Mouse (Mus musculus) forebrain, embryonic 10.5 days (tissue): ENCODE measurements around the gene 9630041A04Rik. TPM values are rescaled to one million over a fixed set of nuclear protein-coding genes. Genes with fewer than 3 reads are reported as not detected.

Experiments used
- DNase-seq: peaks from one replicate; pipeline ENCODE4 v3.0.0-alpha.2; 2017; ENCODE audit warnings: low spot score; ENCODE audit errors: extremely low spot score
- H3K27ac ChIP-seq: fragments of 300-500 bp; sonication (generic); 2 replicates; pipeline ENCODE4 v1.5.1; 2016; ENCODE audit warnings: mild to moderate bottlenecking
- H3K27me3 ChIP-seq: fragments of 300-500 bp; sonication (generic); 2 replicates; pipeline ENCODE4 v1.6.1; 2016; ENCODE audit warnings: mild to moderate bottlenecking; ENCODE audit not compliant: poor library complexity, severe bottlenecking
- H3K36me3 ChIP-seq: fragments of 300-500 bp; sonication (generic); replicated peaks from 2 replicates; pipeline ENCODE4 v1.6.1; 2016; ENCODE audit warnings: mild to moderate bottlenecking, moderate library complexity
- H3K4me1 ChIP-seq: fragments of 300-500 bp; sonication (generic); 2 replicates; pipeline ENCODE4 v1.6.1; 2016
- H3K4me3 ChIP-seq: fragments of 300-500 bp; sonication (generic); 2 replicates; pipeline ENCODE4 v1.5.1; 2016; ENCODE audit warnings: mild to moderate bottlenecking, moderate library complexity
- H3K9me3 ChIP-seq: fragments of 300-500 bp; sonication (generic); 2 replicates; pipeline ENCODE4 v1.6.1; 2016; ENCODE audit warnings: mild to moderate bottlenecking, moderate library complexity
- WGBS: fragments of 180-500 bp; shearing (Covaris S2); methylation state at CpG from one replicate; pipeline ENCODE4 v1.1.7; 2016; 5-methylcytosine and 5-hydroxymethylcytosine counted together
- polyA plus RNA-seq: library from polyadenylated mRNA; unstranded; fragments of >200 nt; fragmentation: Nextera tagmentation; extraction: Ambion mirVana; gene quantifications from 2 replicates; pipeline ENCODE4 v1.2.1, GENCODE M21; 2016

The 9630041A04Rik gene
- polyA plus RNA-seq, 1 experiment from 2014 or later: not detected

DNA sequence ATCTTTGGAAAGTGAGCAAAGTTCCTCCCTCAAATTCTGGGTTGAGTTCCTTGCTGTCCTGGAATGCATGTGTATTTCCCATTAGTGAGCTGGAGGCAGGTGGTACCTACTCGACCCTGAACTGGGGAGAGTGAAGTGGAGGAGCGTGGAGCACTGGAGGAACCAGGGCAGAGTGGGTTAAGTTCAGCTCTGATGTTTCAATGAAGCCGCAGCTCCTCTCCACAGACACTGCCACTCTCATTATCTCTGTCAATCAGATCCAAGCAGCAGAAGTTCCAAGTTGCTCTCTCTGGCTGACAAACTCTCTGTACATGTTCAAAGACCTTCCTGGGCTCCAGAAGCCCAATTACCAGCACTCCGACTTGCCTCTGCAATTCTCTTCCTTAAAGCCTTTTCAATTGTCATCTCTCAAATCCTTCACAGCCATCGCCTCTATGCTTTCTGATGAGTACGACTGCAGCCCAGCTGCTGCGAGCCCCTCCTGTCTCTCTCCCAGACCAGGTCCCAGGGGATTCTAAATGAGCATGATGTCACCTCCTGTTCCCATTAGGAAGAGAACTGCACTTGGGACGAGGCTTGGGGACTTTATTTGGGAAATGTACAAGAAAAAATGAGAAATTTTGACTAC lies 72.4 kb downstream of the 9630041A04Rik start:
- no peaks in the 10 kb centered on the region for H3K9me3 ChIP-seq
- H3K4me3 ChIP-seq: no peak overlapping the region
- H3K27ac ChIP-seq: no peak overlapping the region
- WGBS: 73% methylated on average over 8 of the region's 8 CpGs
- no peaks in the 10 kb centered on the region for H3K27me3 ChIP-seq
- H3K36me3 ChIP-seq: no peaks in the 10 kb centered on the region
- 0 out of 2 replicates have a peak, but pooled peaks cover 8% of the 10 kb centered on the region for H3K4me1 ChIP-seq
- DNase-seq: no peak

DNA sequence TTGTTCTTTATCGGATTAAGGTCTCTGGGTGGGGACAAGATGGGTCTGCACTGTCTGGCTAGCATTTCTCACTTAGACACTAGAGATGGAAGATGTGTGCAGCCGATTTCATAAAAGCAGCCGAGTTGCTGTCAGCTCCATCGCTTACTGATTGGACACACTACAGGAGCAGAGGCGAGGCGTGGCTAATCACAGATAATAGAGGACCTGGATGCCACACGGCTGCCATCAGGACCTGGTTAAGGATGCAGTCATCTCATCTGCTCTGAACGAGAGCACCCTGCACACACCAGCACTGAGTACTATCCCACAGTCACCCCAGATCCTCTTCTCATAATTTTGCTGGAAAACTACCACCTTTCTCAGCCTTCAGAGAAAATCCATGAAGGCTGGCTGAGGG lies 73.2 kb downstream of the 9630041A04Rik start:
- Histone ChIP-seq H3K4me3 (no peak overlapping the region), H3K9me3 (no peaks in the 10 kb centered on the region), H3K27me3 (no peaks in the 10 kb centered on the region), H3K4me1 (0 out of 2 replicates have a peak, but pooled peaks cover 8% of the 10 kb centered on the region), H3K36me3 (no peaks in the 10 kb centered on the region), H3K27ac (no peak overlapping the region)
- WGBS: 83% methylated on average over 8 of the region's 8 CpGs
- DNase-seq: no peak

GRCm38 (mm10) chr9:101938066-101938465 lies 76.4 kb downstream of the 9630041A04Rik start:
- no peaks in the 10 kb centered on the region for H3K36me3 ChIP-seq
- no peak overlapping the region for H3K27ac ChIP-seq
- DNase-seq: no peak
- H3K27me3 ChIP-seq: no peaks in the 10 kb centered on the region
- 0 out of 2 replicates have a peak, but pooled peaks cover 8% of the 10 kb centered on the region for H3K4me1 ChIP-seq
- no peak overlapping the region for H3K4me3 ChIP-seq
- 90% methylated on average over 4 of the region's 4 CpGs for WGBS
- H3K9me3 ChIP-seq: no peaks in the 10 kb centered on the region

DNA sequence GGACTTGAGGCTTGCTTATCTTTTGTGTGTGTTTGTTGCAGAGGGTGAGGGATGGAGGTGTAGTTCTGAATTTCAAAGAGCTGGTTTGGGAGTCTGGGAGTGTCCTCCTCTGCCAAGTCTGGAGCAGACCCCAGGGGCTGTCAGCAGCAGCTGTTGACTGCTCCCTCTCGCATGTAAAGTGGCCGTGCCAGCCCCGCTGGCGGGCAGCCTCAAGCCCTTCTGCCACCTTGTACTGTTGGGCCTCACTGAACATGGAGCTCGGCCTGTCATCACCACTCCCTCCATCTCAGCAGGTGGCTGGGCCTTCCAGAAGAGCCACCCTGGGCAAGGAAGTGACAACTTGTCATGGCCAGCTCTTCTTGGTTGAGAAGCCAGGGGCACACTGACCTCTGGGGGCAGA lies 77.4 kb downstream of the 9630041A04Rik start:
- H3K4me3 ChIP-seq: no peak overlapping the region
- no peak overlapping the region for H3K27ac ChIP-seq
- 90% methylated on average over 5 of the region's 5 CpGs for whole genome bisulfite sequencing
- H3K4me1 ChIP-seq: 0 out of 2 replicates have a peak, but pooled peaks cover 8% of the 10 kb centered on the region
- H3K36me3 ChIP-seq: no peaks in the 10 kb centered on the region
- no peak for DNase-seq
- H3K9me3 ChIP-seq: no peaks in the 10 kb centered on the region
- H3K27me3 ChIP-seq: no peaks in the 10 kb centered on the region

GRCm38 (mm10) chr9:101940182-101940581 lies 78.5 kb downstream of the 9630041A04Rik start:
- no peak overlapping the region for H3K4me3 ChIP-seq
- no peak for DNase-seq
- no peaks in the 10 kb centered on the region for H3K36me3 ChIP-seq
- H3K27ac ChIP-seq: no peak overlapping the region
- 85% methylated on average over 3 of the region's 3 CpGs for WGBS
- no peaks in the 10 kb centered on the region for H3K4me1 ChIP-seq
- H3K9me3 ChIP-seq: no peaks in the 10 kb centered on the region
- no peaks in the 10 kb centered on the region for H3K27me3 ChIP-seq

GRCm38 (mm10) chr9:101942058-101942669 lies 80.5 kb downstream of the 9630041A04Rik start:
- no peak overlapping the region for H3K4me3 ChIP-seq
- WGBS: 91% methylated on average over 9 of the region's 9 CpGs
- H3K36me3 ChIP-seq: no peaks in the 10 kb centered on the region
- DNase-seq: no peak
- H3K27me3 ChIP-seq: no peaks in the 10 kb centered on the region
- H3K9me3 ChIP-seq: no peaks in the 10 kb centered on the region
- H3K27ac ChIP-seq: no peak overlapping the region
- no peaks in the 10 kb centered on the region for H3K4me1 ChIP-seq

DNA sequence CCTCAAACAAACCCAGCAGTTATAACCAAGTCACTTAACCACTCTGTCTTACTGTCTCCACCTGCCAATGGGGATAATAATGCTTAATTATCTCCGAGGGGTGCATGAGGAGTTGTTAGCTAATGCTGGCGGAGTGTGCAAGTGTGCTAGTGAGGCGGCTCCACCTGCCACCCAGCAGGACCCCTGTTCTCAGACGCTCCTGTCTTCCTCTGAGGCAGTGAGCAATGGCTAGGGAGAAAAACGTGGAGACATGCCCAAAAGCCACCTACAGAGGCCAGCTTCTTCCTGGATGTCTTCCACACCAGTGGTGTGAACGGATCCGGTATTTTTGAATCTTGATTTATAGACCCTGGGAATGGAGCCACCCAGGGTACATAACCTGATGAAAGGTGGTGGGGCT lies 83.7 kb downstream of the 9630041A04Rik start:
- WGBS: 63% methylated on average over 7 of the region's 7 CpGs
- H3K4me1 ChIP-seq: peaks cover 10% of the 10 kb centered on the region

DNA sequence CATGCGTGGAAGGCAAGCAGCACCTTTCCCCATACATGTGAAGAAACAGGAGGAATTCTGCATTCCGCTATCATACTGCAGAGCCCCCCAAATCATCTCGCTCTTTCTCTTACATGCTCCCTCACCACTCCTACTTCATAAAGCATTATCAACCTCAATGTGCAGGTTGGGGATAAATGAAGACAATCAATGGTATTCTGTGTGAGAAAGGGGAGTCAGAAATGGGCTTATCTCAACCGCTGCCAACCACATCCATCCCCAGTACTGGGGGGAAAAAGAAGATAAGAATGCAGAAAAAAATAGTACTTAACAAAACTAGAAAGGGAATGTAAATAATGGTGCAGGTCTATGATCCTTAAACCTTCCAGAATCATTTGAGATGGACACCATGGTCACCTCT lies 84.2 kb downstream of the 9630041A04Rik start:
- no peak overlapping the region for H3K27ac ChIP-seq
- WGBS: 94% methylated on average over 4 of the region's 4 CpGs
- H3K27me3 ChIP-seq: no peaks in the 10 kb centered on the region
- no peaks in the 10 kb centered on the region for H3K36me3 ChIP-seq
- H3K9me3 ChIP-seq: no peaks in the 10 kb centered on the region
- DNase-seq: no peak
- H3K4me1 ChIP-seq: peaks cover 14% of the 10 kb centered on the region
- no peak overlapping the region for H3K4me3 ChIP-seq

More for the DNA sequence above, 83.7 kb downstream of the 9630041A04Rik start:
- no peaks in the 10 kb centered on the region for H3K9me3 ChIP-seq
- H3K4me3 ChIP-seq: no peak overlapping the region
- no peak overlapping the region for H3K27ac ChIP-seq
- no peaks in the 10 kb centered on the region for H3K27me3 ChIP-seq
- H3K36me3 ChIP-seq: no peaks in the 10 kb centered on the region
- no peak for DNase-seq

- H3K4me3 ChIP-seq: no peak overlapping the region
- H3K9me3 ChIP-seq: no peaks in the 10 kb centered on the region
- no peaks in the 10 kb centered on the region for H3K27me3 ChIP-seq
- WGBS: 17% methylated on average over 3 of the region's 3 CpGs
- H3K36me3 ChIP-seq: no peaks in the 10 kb centered on the region
- H3K27ac ChIP-seq: peak overlapping the region; percentile 48; the same call in 1 of the 2 replicates
- H3K4me1 ChIP-seq: peaks cover 14% of the 10 kb centered on the region
- DNase-seq: no peak
Measured at GRCm38 (mm10) chr9:101950101-101950500, 88.5 kb downstream of the 9630041A04Rik start.

GRCm38 (mm10) chr9:101954529-101954928 lies 92.9 kb downstream of the 9630041A04Rik start:
- no peak for DNase-seq
- Histone ChIP-seq H3K36me3 (no peaks in the 10 kb centered on the region), H3K4me3 (no peak overlapping the region), H3K27me3 (no peaks in the 10 kb centered on the region), H3K27ac (no peak overlapping the region), H3K9me3 (no peaks in the 10 kb centered on the region), H3K4me1 (peaks cover 17% of the 10 kb centered on the region)
- 89% methylated on average over 4 of the region's 4 CpGs for WGBS

- DNase-seq: no peak
- WGBS: 48% methylated on average over 4 of the region's 4 CpGs
- Histone ChIP-seq H3K4me3 (no peak overlapping the region), H3K9me3 (no peaks in the 10 kb centered on the region), H3K36me3 (no peaks in the 10 kb centered on the region), H3K4me1 (peaks cover 6% of the 10 kb centered on the region; the same call in 1 of the 2 replicates), H3K27me3 (no peaks in the 10 kb centered on the region), H3K27ac (0 out of 2 replicates have a peak overlapping the region, but pooled peaks have one; percentile 16)
Measured at GRCm38 (mm10) chr9:101956228-101956627, 94.6 kb downstream of the 9630041A04Rik start.

DNA sequence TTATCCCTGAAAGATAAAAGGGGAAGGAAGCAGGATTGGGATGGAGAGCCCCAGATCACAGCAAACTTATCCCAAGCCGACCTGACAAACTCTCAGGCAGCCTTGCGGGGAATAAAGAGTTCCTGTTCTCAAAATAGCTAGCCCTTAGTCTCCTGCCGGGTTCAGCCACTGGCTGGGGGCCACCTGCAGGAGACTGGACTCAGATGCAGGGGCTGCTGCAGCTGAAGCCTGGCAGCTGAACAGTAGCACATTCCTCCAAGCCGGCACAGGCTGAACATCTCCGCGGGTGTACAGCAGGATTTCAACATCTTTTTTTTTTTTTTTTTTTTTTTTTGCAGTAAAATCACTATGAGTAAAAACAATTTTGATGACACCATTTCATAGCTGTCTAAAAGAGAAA lies 110.2 kb downstream of the 9630041A04Rik start:
- 35% methylated on average over 6 of the region's 6 CpGs for WGBS
- no peak for DNase-seq
- Histone ChIP-seq H3K36me3 (no peaks in the 10 kb centered on the region), H3K27me3 (no peaks in the 10 kb centered on the region), H3K4me3 (no peak overlapping the region), H3K4me1 (peaks cover 7% of the 10 kb centered on the region), H3K27ac (no peak overlapping the region), H3K9me3 (no peaks in the 10 kb centered on the region)

DNA sequence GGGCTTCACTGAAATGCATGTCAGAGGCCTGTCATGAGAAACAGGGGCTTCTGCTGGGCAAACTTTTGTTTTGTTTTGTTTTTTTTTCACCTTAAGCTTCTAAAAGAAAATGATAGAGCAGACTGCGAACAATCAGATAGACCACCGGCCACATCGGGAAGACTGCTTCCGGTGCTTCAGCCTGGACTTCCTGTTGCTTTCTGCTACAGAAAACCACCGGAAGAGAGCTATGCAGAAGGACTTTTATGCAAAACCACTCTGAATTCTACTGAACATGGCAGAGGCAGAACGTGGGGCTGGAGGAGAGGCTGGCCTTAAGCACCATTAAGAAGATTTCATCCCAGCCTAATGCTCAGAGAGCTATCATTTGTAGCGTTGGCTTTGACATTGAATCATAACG lies 110.7 kb downstream of the 9630041A04Rik start:
- Histone ChIP-seq H3K9me3 (no peaks in the 10 kb centered on the region), H3K4me3 (no peak overlapping the region), H3K36me3 (no peaks in the 10 kb centered on the region), H3K27me3 (no peaks in the 10 kb centered on the region), H3K27ac (no peak overlapping the region), H3K4me1 (peaks cover 7% of the 10 kb centered on the region)
- no peak for DNase-seq
- WGBS: 87% methylated on average over 8 of the region's 8 CpGs
